Mouse (Mus musculus) E14TG2a.4 (cell line): ENCODE data around the gene Inpp5d.

Experiments
- H3K27me3 ChIP-seq: 2 replicates; pipeline ENCODE4 v1.6.1; 2014; ENCODE audit warnings: low read length, control low read depth; ENCODE audit not compliant: insufficient read depth
- H3K36me3 ChIP-seq: 2 replicates; pipeline ENCODE4 v1.6.1; 2014; ENCODE audit warnings: low read length, control low read depth; ENCODE audit not compliant: insufficient read depth
- H3K4me1 ChIP-seq: replicated peaks from 2 replicates; pipeline ENCODE4 v1.6.1; 2014; ENCODE audit warnings: low read depth, low read length, control low read depth
- H3K4me3 ChIP-seq: replicated peaks from 2 replicates; pipeline ENCODE4 v1.5.1; 2014; ENCODE audit warnings: mild to moderate bottlenecking, low read length
- H3K9me3 ChIP-seq: 2 replicates; pipeline ENCODE4 v1.6.1; 2014; ENCODE audit warnings: low read length, control low read depth
- CTCF ChIP-seq: conservative IDR thresholded peaks from 2 replicates; pipeline ENCODE4 v1.5.1; 2014; ENCODE audit warnings: low read length
- NANOG ChIP-seq: IDR thresholded peaks from 2 replicates; pipeline ENCODE4 v1.6.1; 2014; ENCODE audit warnings: borderline replicate concordance, low read length, mixed read lengths
- POU5F1 ChIP-seq: IDR thresholded peaks from 2 replicates; pipeline ENCODE4 v1.6.1; 2014; ENCODE audit warnings: low read length, borderline replicate concordance

Gene Inpp5d

GRCm38 (mm10) chr1:87734153-87734552 is 114.0 kb downstream of the Inpp5d start:
- no peak for TF ChIP-seq POU5F1
- no peak for TF ChIP-seq CTCF
- TF ChIP-seq NANOG = no peak
- H3K27me3 ChIP-seq = peaks cover 5% of the 10 kb centered on the region; the same call in 1 of the 2 replicates
- peaks cover 16% of the 10 kb centered on the region for H3K4me1 ChIP-seq
- H3K9me3 ChIP-seq = no peaks in the 10 kb centered on the region
- no peak overlapping the region for H3K4me3 ChIP-seq
- H3K36me3 ChIP-seq = no peaks in the 10 kb centered on the region

DNA sequence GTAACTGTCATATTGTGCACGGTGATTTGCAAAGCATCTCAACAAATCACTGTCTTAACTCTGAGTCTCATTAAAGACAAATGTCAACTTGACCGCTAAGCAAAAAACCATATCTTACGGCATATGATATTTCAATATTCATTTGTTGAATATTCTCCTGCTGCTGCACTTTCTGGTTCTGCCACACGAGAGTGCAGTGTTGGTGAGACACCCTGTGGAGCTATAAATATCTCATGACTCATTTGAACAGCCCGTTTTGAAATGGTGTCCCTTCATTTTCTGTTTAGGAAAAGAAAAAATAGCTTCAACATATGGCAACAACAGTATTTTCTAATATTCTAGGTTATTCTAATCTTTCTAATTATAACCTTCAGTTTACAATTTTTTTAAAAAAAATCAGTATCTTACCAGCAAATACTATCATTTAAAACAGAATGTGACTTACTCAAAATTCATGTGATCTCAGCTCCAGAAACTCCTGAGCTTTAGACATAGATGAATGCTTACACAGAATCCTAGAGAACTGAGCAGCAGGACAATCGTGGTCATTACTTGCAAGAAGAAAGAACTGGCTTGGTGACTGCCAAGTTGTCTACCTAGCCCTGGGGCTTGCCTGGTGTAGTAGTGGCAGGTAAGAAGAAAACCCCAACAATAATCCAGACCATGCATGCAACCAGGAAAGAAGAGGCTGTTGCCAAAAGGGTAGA is 120.6 kb downstream of the Inpp5d start:
- no peaks in the 10 kb centered on the region for H3K9me3 ChIP-seq
- peaks cover 16% of the 10 kb centered on the region for H3K27me3 ChIP-seq
- H3K4me3 ChIP-seq = no peak overlapping the region
- no peaks in the 10 kb centered on the region for H3K4me1 ChIP-seq
- TF ChIP-seq CTCF (no peak), NANOG (no peak), POU5F1 (no peak)
- H3K36me3 ChIP-seq = no peaks in the 10 kb centered on the region

DNA sequence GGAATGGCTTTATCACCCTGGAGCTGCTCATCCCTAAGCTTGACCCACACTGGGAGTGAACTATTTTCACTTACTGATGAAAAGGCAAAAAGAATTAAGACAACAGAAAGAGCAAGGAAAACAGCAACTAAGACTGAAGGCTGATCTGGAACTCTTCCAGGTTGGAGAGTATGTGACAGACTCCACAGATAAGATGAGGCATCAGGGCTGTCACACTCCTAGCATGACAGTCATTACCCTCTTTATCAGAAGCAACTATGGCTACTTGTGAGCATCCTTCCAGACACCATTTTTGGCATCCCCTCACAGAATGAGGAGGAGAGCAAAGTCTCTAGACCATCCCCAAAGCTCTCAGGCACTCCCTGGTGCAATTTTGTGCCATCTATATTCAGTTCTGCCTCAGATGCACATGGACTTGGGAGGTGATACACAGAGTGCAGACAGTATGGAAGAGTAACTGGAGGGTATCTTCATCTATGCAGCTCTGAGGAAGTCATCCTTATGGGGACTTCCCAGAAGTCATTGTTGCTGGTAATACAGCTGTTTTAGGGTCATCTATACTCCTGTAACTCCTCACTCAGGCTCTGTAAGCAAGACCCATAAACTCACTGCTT is 129.4 kb downstream of the Inpp5d start:
- Histone ChIP-seq H3K9me3 (no peaks in the 10 kb centered on the region), H3K27me3 (peaks cover 24% of the 10 kb centered on the region), H3K36me3 (no peaks in the 10 kb centered on the region), H3K4me1 (no peaks in the 10 kb centered on the region), H3K4me3 (no peak overlapping the region)
- TF ChIP-seq CTCF = no peak
- no peak for TF ChIP-seq POU5F1
- TF ChIP-seq NANOG = no peak

GRCm38 (mm10) chr1:87755641-87756470 is 135.7 kb downstream of the Inpp5d start, which contains the start of gene Atg16l1:
Gene Atg16l1, plus strand, starts transcription at chr1:87755870.
- Histone ChIP-seq H3K27me3 (peaks cover 4% of the 10 kb centered on the region; the same call in 1 of the 2 replicates), H3K4me3 (peak within 1 kb of the TSS; percentile 99), H3K4me1 (peaks cover 28% of the 10 kb centered on the region), H3K36me3 (peaks cover 36% of the 10 kb centered on the region), H3K9me3 (no peaks in the 10 kb centered on the region)
- TF ChIP-seq NANOG (no peak), POU5F1 (no peak), CTCF (no peak)

DNA sequence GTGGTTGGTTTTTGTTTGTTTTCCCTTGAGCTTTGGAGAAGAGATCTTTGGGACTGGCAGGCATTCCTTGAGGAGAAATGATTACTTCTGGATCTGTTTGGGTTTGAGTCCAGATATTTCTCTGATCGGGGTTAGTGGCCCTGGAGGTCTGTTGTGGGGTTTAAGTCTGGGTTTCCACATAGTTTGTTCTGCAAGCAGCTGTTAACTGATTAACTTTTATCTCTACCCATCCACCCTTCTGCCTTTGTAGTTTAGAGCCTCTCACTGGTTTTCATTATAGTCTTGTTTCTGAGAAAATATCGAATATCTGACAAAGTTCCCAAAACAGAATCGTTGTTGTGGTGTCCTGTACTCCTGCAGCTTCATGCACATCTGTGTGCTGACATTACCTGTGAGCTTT is 143.7 kb downstream of the Inpp5d start:
- no peak for TF ChIP-seq NANOG
- no peak for TF ChIP-seq CTCF
- TF ChIP-seq POU5F1 = no peak
- H3K27me3 ChIP-seq = no peaks in the 10 kb centered on the region
- H3K36me3 ChIP-seq = peaks cover 99% of the 10 kb centered on the region
- H3K4me3 ChIP-seq = no peak overlapping the region
- H3K9me3 ChIP-seq = no peaks in the 10 kb centered on the region
- peaks cover 17% of the 10 kb centered on the region for H3K4me1 ChIP-seq

GRCm38 (mm10) chr1:87765741-87766140 is 145.6 kb downstream of the Inpp5d start:
- Histone ChIP-seq H3K9me3 (no peaks in the 10 kb centered on the region), H3K27me3 (no peaks in the 10 kb centered on the region), H3K4me3 (no peak overlapping the region), H3K4me1 (peaks cover 17% of the 10 kb centered on the region), H3K36me3 (peaks cover 98% of the 10 kb centered on the region)
- TF ChIP-seq POU5F1 (no peak), CTCF (no peak), NANOG (no peak)

GRCm38 (mm10) chr1:87766233-87766632 is 146.1 kb downstream of the Inpp5d start:
- Histone ChIP-seq H3K9me3 (no peaks in the 10 kb centered on the region), H3K4me1 (peaks cover 17% of the 10 kb centered on the region), H3K4me3 (no peak overlapping the region), H3K27me3 (no peaks in the 10 kb centered on the region), H3K36me3 (peaks cover 99% of the 10 kb centered on the region)
- TF ChIP-seq POU5F1 (no peak), CTCF (peak; percentile 90)

DNA sequence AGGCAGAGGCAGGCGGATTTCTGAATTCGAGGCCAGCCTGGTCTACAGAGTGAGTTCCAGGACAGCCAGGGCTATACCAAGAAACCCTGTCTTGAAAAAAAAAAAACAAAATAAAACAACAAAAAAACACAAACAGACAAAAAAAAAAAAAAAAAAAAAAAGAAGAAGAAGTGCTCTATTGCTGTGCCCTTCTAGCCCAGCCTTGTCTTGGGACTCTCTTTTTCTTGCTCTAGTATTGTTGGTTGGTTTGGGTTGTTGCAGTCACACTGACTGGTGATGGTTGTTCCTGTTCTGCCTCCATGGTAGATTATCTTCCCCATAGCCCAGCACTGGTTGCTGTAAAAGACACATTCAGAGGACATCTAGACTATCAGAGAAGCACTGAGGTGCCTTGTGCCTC is 149.2 kb downstream of the Inpp5d start:
- Histone ChIP-seq H3K4me3 (no peak overlapping the region), H3K27me3 (no peaks in the 10 kb centered on the region), H3K9me3 (peaks cover 4% of the 10 kb centered on the region; the same call in 1 of the 2 replicates), H3K4me1 (peaks cover 5% of the 10 kb centered on the region; the same call in 1 of the 2 replicates), H3K36me3 (peaks cover 97% of the 10 kb centered on the region)
- TF ChIP-seq CTCF = no peak
- TF ChIP-seq POU5F1 = no peak
- no peak for TF ChIP-seq NANOG
